In genomic region chr14:79139096-79139651, GRCm38 (mm10) we compare ENCODE assay signal across 18 mouse cellular contexts.
DNase-seq lines count a peak whose midpoint lies in the region; ATAC-seq and TF ChIP-seq lines count a peak whose summit lies in the region.
"Had no signal": no experiment of that assay in that cellular context is flagged by ENCODE, and none has a peak within 500 bp of the region (broad histone marks: within the 10 kb centered on the region; RNA-seq: fewer than 3 reads in every experiment).

No protein-coding gene starts in this region.

- ATAC-seq in intestine, postnatal 0 days, result no peak
- ATAC-seq in intestine, embryonic 16.5 days, result no peak
- ATAC-seq in midbrain, postnatal 0 days (ENCODE audit: low FRiP score), result no peak
- ATAC-seq in midbrain, embryonic 16.5 days, result no peak
- no peak for ATAC-seq in stomach, postnatal 0 days (ENCODE audit: low FRiP score, low TSS enrichment)

- TF ChIP-seq CTCF in intestine, postnatal 0 days (IDR thresholded peaks at IDR 0.05; ENCODE audit: low read depth), result peak; percentile 29; the same call in 1 of the 2 replicates
- TF ChIP-seq CTCF in midbrain, postnatal 0 days (IDR thresholded peaks at IDR 0.05), result peak; percentile 37
- peak; percentile 60 for TF ChIP-seq CTCF in bone marrow macrophage, adult 2 months (IDR thresholded peaks at IDR 0.05; ENCODE audit: low read depth, low read length)
- peak; percentile 33 for TF ChIP-seq CTCF in stomach, postnatal 0 days (IDR thresholded peaks at IDR 0.05; ENCODE audit: low read depth)

- 92% methylated on average over 6 of the region's 6 CpGs for WGBS in intestine, postnatal 0 days
- WGBS in intestine, embryonic 16.5 days, result 90% methylated on average over 6 of the region's 6 CpGs
- WGBS in midbrain, postnatal 0 days, result 91% methylated on average over 6 of the region's 6 CpGs
- WGBS in midbrain, embryonic 16.5 days, result 93% methylated on average over 6 of the region's 6 CpGs
- 94% methylated on average over 6 of the region's 6 CpGs for WGBS in stomach, postnatal 0 days

- TF ChIP-seq EP300 in stomach, postnatal 0 days (optimal IDR thresholded peaks at IDR 0.05), result no peak

- H3K36me3 ChIP-seq in intestine, postnatal 0 days (ENCODE audit: control insufficient read depth, insufficient read depth), result no peaks in the 10 kb centered on the region
- H3K36me3 ChIP-seq in intestine, embryonic 16.5 days (ENCODE audit: control insufficient read depth, insufficient read depth, low read length), result no peaks in the 10 kb centered on the region
- H3K36me3 ChIP-seq in midbrain, postnatal 0 days (ENCODE audit: insufficient read depth, low read length), result no peaks in the 10 kb centered on the region
- no peaks in the 10 kb centered on the region for H3K36me3 ChIP-seq in midbrain, embryonic 16.5 days (ENCODE audit: control insufficient read depth, insufficient read depth, low read length)
- H3K36me3 ChIP-seq in stomach, postnatal 0 days (ENCODE audit: control insufficient read depth, insufficient read depth, low read length), result no peaks in the 10 kb centered on the region
- H3K36me3 ChIP-seq: embryonic facial prominence, embryonic 13.5 days; forebrain, embryonic 12.5 days; heart, embryonic 13.5 days; hindbrain, embryonic 15.5 days; liver, embryonic 13.5 days; stomach, embryonic 15.5 days had no signal

- no peaks in the 10 kb centered on the region for H3K27me3 ChIP-seq in intestine, postnatal 0 days (replicated peaks; ENCODE audit: control insufficient read depth, insufficient read depth, low read length)
- H3K27me3 ChIP-seq in intestine, embryonic 16.5 days (replicated peaks; ENCODE audit: control insufficient read depth, insufficient read depth, low read length), result no peaks in the 10 kb centered on the region
- no peaks in the 10 kb centered on the region for H3K27me3 ChIP-seq in midbrain, postnatal 0 days (ENCODE audit: insufficient read depth, low read length)
- no peaks in the 10 kb centered on the region for H3K27me3 ChIP-seq in midbrain, embryonic 16.5 days (ENCODE audit: control insufficient read depth, insufficient read depth, low read depth, low read length)
- no peaks in the 10 kb centered on the region for H3K27me3 ChIP-seq in stomach, postnatal 0 days (ENCODE audit: control insufficient read depth, insufficient read depth, low read length)
- H3K27me3 ChIP-seq: embryonic facial prominence, embryonic 13.5 days; forebrain, embryonic 12.5 days; hindbrain, embryonic 15.5 days; liver, embryonic 13.5 days; megakaryocyte, embryonic 14.5 days; stomach, embryonic 15.5 days had no signal

- H3K4me2 ChIP-seq in intestine, postnatal 0 days (replicated peaks; ENCODE audit: low read depth), result no peak overlapping the region
- H3K4me2 ChIP-seq in intestine, embryonic 16.5 days (ENCODE audit: low read depth, low read length), result no peak overlapping the region
- no peak overlapping the region for H3K4me2 ChIP-seq in midbrain, postnatal 0 days (ENCODE audit: low read depth, low read length, poor library complexity, severe bottlenecking)
- no peak overlapping the region for H3K4me2 ChIP-seq in midbrain, embryonic 16.5 days (ENCODE audit: low read length)
- H3K4me2 ChIP-seq in stomach, postnatal 0 days (replicated peaks; ENCODE audit: low read depth), result no peak overlapping the region
- H3K4me2 ChIP-seq: embryonic facial prominence, embryonic 13.5 days; forebrain, embryonic 12.5 days; heart, embryonic 13.5 days; hindbrain, embryonic 15.5 days; liver, embryonic 13.5 days; stomach, embryonic 15.5 days had no signal

- H3K4me1 ChIP-seq in intestine, postnatal 0 days (replicated peaks; ENCODE audit: control insufficient read depth, insufficient read depth, low read length), result no peaks in the 10 kb centered on the region
- H3K4me1 ChIP-seq in intestine, embryonic 16.5 days (ENCODE audit: control insufficient read depth, insufficient read depth, low read length), result 0 out of 2 replicates have a peak, but pooled peaks cover 9% of the 10 kb centered on the region
- no peaks in the 10 kb centered on the region for H3K4me1 ChIP-seq in midbrain, postnatal 0 days (ENCODE audit: insufficient read depth, low read length)
- peaks cover 10% of the 10 kb centered on the region; the same call in 1 of the 2 replicates for H3K4me1 ChIP-seq in midbrain, embryonic 16.5 days (ENCODE audit: control insufficient read depth, insufficient read depth, low read length)
- H3K4me1 ChIP-seq in bone marrow macrophage, adult 2 months (ENCODE audit: control insufficient read depth, insufficient read depth, low read length), result peaks cover 4% of the 10 kb centered on the region
- no peaks in the 10 kb centered on the region for H3K4me1 ChIP-seq in stomach, postnatal 0 days (replicated peaks; ENCODE audit: control insufficient read depth, insufficient read depth)
- H3K4me1 ChIP-seq: liver, embryonic 13.5 days had no signal

- H3K9ac ChIP-seq in intestine, postnatal 0 days (ENCODE audit: low read depth, low read length), result no peak overlapping the region
- no peak overlapping the region for H3K9ac ChIP-seq in intestine, embryonic 16.5 days (ENCODE audit: low read depth, low read length)
- no peak overlapping the region for H3K9ac ChIP-seq in midbrain, postnatal 0 days (replicated peaks; ENCODE audit: low read length, poor library complexity, severe bottlenecking)
- H3K9ac ChIP-seq in midbrain, embryonic 16.5 days (ENCODE audit: low read depth, low read length), result no peak overlapping the region
- no peak overlapping the region for H3K9ac ChIP-seq in stomach, postnatal 0 days (ENCODE audit: low read length)
- H3K9ac ChIP-seq: embryonic facial prominence, embryonic 13.5 days; forebrain, embryonic 12.5 days; heart, embryonic 13.5 days; hindbrain, embryonic 15.5 days; liver, embryonic 13.5 days; stomach, embryonic 15.5 days had no signal

- no peaks in the 10 kb centered on the region for H3K9me3 ChIP-seq in intestine, postnatal 0 days (ENCODE audit: control insufficient read depth)
- no peaks in the 10 kb centered on the region for H3K9me3 ChIP-seq in intestine, embryonic 16.5 days (ENCODE audit: control insufficient read depth, low read length)
- no peaks in the 10 kb centered on the region for H3K9me3 ChIP-seq in midbrain, postnatal 0 days (ENCODE audit: low read length)
- H3K9me3 ChIP-seq in midbrain, embryonic 16.5 days (replicated peaks; ENCODE audit: control insufficient read depth, low read length, poor library complexity, severe bottlenecking), result no peaks in the 10 kb centered on the region
- H3K9me3 ChIP-seq in stomach, postnatal 0 days (ENCODE audit: control insufficient read depth, low read length), result no peaks in the 10 kb centered on the region
- H3K9me3 ChIP-seq: embryonic facial prominence, embryonic 13.5 days; forebrain, embryonic 12.5 days; heart, embryonic 13.5 days; hindbrain, embryonic 15.5 days; liver, embryonic 13.5 days; stomach, embryonic 15.5 days had no signal

- no peak overlapping the region for H3K4me3 ChIP-seq in intestine, postnatal 0 days (ENCODE audit: low read depth, low read length)
- H3K4me3 ChIP-seq in intestine, embryonic 16.5 days (ENCODE audit: low read length), result no peak overlapping the region
- no peak overlapping the region for H3K4me3 ChIP-seq in midbrain, postnatal 0 days (ENCODE audit: low read depth, low read length)
- H3K4me3 ChIP-seq in midbrain, embryonic 16.5 days (ENCODE audit: low read depth, low read length), result no peak overlapping the region
- H3K4me3 ChIP-seq in bone marrow macrophage, adult 2 months (ENCODE audit: insufficient read depth, low read length), result no peak overlapping the region
- H3K4me3 ChIP-seq in stomach, postnatal 0 days (ENCODE audit: low read depth, low read length), result no peak overlapping the region
- H3K4me3 ChIP-seq: embryonic facial prominence, embryonic 13.5 days; forebrain, embryonic 12.5 days; heart, embryonic 13.5 days; hindbrain, embryonic 15.5 days; liver, embryonic 13.5 days; megakaryocyte, embryonic 14.5 days; myocyte; stomach, embryonic 15.5 days had no signal

- no peak for DNase-seq in midbrain, postnatal 0 days (ENCODE audit: low spot score)
- no peak for DNase-seq in stomach, postnatal 0 days (ENCODE audit: low spot score)
- no peak for DNase-seq in adrenal gland, adult 2 months
- DNase-seq: cerebellum, postnatal 14 days; kidney, postnatal 10 days; layer of hippocampus, postnatal 36 days; liver, embryonic 13.5 days had no signal

- no peak for TF ChIP-seq POLR2A in bone marrow macrophage, adult 2 months (IDR thresholded peaks at IDR 0.05; ENCODE audit: borderline replicate concordance, low read depth, low read length)

- no peak overlapping the region for H3K27ac ChIP-seq in intestine, postnatal 0 days (ENCODE audit: low read depth, low read length)
- no peak overlapping the region for H3K27ac ChIP-seq in intestine, embryonic 16.5 days (ENCODE audit: low read length)
- H3K27ac ChIP-seq in midbrain, postnatal 0 days (ENCODE audit: low read depth, low read length), result no peak overlapping the region
- H3K27ac ChIP-seq in midbrain, embryonic 16.5 days (ENCODE audit: low read length), result no peak overlapping the region
- no peak overlapping the region for H3K27ac ChIP-seq in bone marrow macrophage, adult 2 months (ENCODE audit: insufficient read depth, low read depth, low read length)
- no peak overlapping the region for H3K27ac ChIP-seq in stomach, postnatal 0 days (replicated peaks)
- H3K27ac ChIP-seq: embryonic facial prominence, embryonic 13.5 days; forebrain, embryonic 12.5 days; heart, embryonic 13.5 days; liver, embryonic 13.5 days; stomach, embryonic 15.5 days had no signal
